Mouse (Mus musculus) CD4-positive, CD25-positive, alpha-beta regulatory T cell, adult 9 weeks (primary cell): Measurements from ENCODE around the gene Arsb. TPM values are rescaled to one million over a fixed set of nuclear protein-coding genes. Genes with fewer than 3 reads are reported as not detected.

Experiments
- polyA plus RNA-seq: library from polyadenylated mRNA; unstranded; fragments of 100-300 nt; shearing (Covaris generic); gene quantifications from one replicate; pipeline ENCODE4 v1.2.1, GENCODE M21; 2017

Gene Arsb
- polyA plus RNA-seq, result 9.9 TPM

GRCm38 (mm10) chr13:93771588-93772278 lies at the start of gene Arsb:
Arsb (plus strand) TSS chr13:93771630.

Other genes starting within 250 kb of the Arsb start
- not detected for gene Bhmt, start 133.7 kb upstream of the Arsb start, polyA plus RNA-seq
- gene Bhmt2, start 97.3 kb upstream of the Arsb start, polyA plus RNA-seq, result not detected
- not detected for gene Dmgdh, start 97.2 kb upstream of the Arsb start, polyA plus RNA-seq